Mouse (Mus musculus) intestine, embryonic 16.5 days (tissue): ENCODE results near the gene 3300002I08Rik. TPM values are rescaled to one million over a fixed set of nuclear protein-coding genes. Genes with fewer than 3 reads are reported as not detected.
"Not testable (repeated sequence)": the region's sequence is repeated elsewhere in the genome, so short reads cannot be mapped to it uniquely, and the experiment has no call there.

Experiments used
- ATAC-seq: fragments of 200-750 bp; cut with Nextera tagmentation; 2 replicates; pipeline ENCODE4 v1.8.0; 2017; ENCODE audit warnings: moderate TSS enrichment, moderate library complexity
- H3K27ac ChIP-seq: fragments of 300-500 bp; sonication (generic); 2 replicates; pipeline ENCODE4 v1.5.1; 2014; ENCODE audit warnings: mild to moderate bottlenecking, low read length
- H3K27me3 ChIP-seq: fragments of 300-500 bp; sonication (generic); replicated peaks from 2 replicates; pipeline ENCODE4 v1.6.1; 2014; ENCODE audit warnings: low read length, control low read depth, mixed read lengths; ENCODE audit not compliant: control insufficient read depth, insufficient read depth
- H3K36me3 ChIP-seq: fragments of 300-500 bp; sonication (generic); 2 replicates; pipeline ENCODE4 v1.6.1; 2014; ENCODE audit warnings: low read length, control low read depth; ENCODE audit not compliant: control insufficient read depth, insufficient read depth
- H3K4me1 ChIP-seq: fragments of 300-500 bp; sonication (generic); 2 replicates; pipeline ENCODE4 v1.6.1; 2014; ENCODE audit warnings: low read length, control low read depth, mixed read lengths; ENCODE audit not compliant: control insufficient read depth, insufficient read depth
- H3K4me2 ChIP-seq: fragments of 300-500 bp; sonication (generic); 2 replicates; pipeline ENCODE4 v1.6.1; 2014; ENCODE audit warnings: low read depth, low read length, control low read depth
- H3K4me3 ChIP-seq: fragments of 300-500 bp; sonication (generic); 2 replicates; pipeline ENCODE4 v1.5.1; 2014; ENCODE audit warnings: mild to moderate bottlenecking, low read length
- H3K9ac ChIP-seq: fragments of 300-500 bp; sonication (generic); 2 replicates; pipeline ENCODE4 v1.6.1; 2014; ENCODE audit warnings: low read depth, low read length
- H3K9me3 ChIP-seq: fragments of 300-500 bp; sonication (generic); 2 replicates; pipeline ENCODE4 v1.6.1; 2016; ENCODE audit warnings: low read length, control low read depth; ENCODE audit not compliant: control insufficient read depth
- WGBS: fragments of 180-500 bp; shearing (Covaris S2); extraction: QIAGEN DNeasy Blood & Tissue Kit; methylation state at CpG from one replicate; pipeline ENCODE4 v1.1.7; 2014; 5-methylcytosine and 5-hydroxymethylcytosine counted together
- polyA plus RNA-seq: library from polyadenylated mRNA; unstranded; fragments of >200 nt; fragmentation: Nextera tagmentation; extraction: Ambion mirVana; gene quantifications from 2 replicates; pipeline ENCODE4 v1.2.1, GENCODE M21; 2015

3300002I08Rik gene
- 4.7 and 5.5 TPM in 2 replicates for polyA plus RNA-seq

DNA sequence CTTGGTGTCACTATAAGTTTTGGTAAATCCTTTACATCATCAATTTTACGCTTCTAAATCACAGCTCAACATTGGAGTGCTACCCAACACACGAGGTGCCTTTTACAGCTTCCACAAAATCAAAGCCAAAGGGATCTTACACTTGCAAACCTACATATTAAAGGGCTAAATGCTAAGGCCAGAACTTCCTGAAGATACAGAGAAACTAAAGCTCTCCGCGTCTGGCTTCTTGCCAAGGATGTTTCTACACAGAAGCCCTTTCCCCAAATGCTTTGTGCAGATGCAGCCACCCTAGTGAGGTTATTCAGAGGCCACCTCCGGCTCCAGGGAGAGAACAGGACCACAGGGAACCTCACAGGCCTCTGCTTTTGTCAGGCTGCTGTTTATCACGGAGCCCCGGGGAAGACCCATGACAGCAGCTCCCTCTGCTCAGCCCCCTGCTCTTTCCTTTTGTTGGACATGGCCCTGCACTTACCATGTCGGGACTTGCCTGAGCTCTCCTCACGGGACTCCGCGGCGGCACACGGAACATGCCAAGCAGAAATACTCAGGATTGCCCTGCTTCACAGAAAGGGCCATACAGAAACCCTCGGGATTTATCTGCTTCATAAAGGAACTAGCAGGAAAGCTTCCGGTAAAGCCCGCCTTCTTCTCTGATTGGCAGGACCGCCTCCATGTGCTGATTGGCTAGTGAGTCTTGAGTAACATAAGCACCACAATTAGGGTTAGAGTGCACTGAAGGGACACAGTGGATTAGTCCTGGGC lies at the start of gene 3300002I08Rik:
Gene 3300002I08Rik (minus strand): TSS at position 653 of the 765 bp plus-strand sequence.
- H3K4me1 ChIP-seq, H3K9me3 ChIP-seq, H3K36me3 ChIP-seq, H3K27me3 ChIP-seq: not testable (repeated sequence)
- 1% methylated on average over 16 of the region's 17 CpGs for WGBS
- Histone ChIP-seq H3K4me3 (peak within 1 kb of the TSS; percentile 72), H3K27ac (peak within 1 kb of the TSS; percentile 87), H3K4me2 (peak within 1 kb of the TSS; percentile 60), H3K9ac (peak within 1 kb of the TSS; percentile 81)
- ATAC-seq = peak; percentile 99

DNA sequence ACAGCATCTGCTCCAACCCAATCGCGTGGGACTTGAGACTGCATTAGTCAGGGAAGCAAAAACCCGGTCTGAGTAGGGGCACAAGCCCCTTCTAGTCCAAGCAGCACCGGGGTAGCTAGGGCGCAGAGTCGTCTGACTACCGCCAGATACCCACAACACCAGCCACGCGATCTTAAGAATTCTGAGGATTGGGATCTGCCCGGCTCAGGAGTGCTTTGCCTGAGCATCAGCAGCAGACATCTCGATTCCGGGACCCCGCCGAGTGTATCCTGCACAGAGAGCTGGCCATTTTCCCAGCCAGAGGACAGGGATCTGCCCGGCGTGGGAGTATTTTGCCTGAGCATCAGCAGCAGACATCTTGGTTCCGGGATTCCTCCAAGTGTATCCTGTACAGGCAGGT lies 49.6 kb upstream of the 3300002I08Rik start:
- not testable (repeated sequence) for H3K4me3 ChIP-seq, H3K9ac ChIP-seq, H3K27me3 ChIP-seq, H3K27ac ChIP-seq, H3K4me2 ChIP-seq, H3K4me1 ChIP-seq, H3K9me3 ChIP-seq, H3K36me3 ChIP-seq, ATAC-seq
- WGBS = 87% methylated on average over 17 of the region's 17 CpGs

DNA sequence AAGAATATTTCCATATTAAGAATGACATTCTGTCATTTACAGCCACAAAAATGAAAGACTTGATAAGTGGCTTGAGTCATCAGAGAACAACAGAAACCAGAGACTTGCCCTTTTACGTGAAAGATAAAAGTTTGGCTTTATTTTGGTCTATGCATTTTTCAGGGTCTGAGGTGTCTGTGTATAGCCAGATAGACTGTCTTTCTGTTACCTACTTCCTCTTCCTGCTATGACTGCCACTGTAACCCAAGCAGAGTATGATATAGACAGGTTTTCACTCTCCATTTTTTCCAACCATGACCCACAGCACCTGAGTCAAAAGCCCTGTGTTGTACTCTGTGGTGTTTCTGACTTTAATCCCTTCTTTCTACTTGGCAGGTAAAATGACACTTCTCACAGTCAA lies 27.6 kb upstream of the 3300002I08Rik start:
- Histone ChIP-seq H3K27ac (no peak overlapping the region), H3K9ac (no peak overlapping the region), H3K27me3 (no peaks in the 10 kb centered on the region), H3K4me2 (no peak overlapping the region), H3K4me1 (no peaks in the 10 kb centered on the region), H3K4me3 (no peak overlapping the region), H3K36me3 (no peaks in the 10 kb centered on the region), H3K9me3 (no peaks in the 10 kb centered on the region)
- no peak for ATAC-seq
- 87% methylated on average over 1 of the region's 1 CpGs for WGBS

GRCm38 (mm10) chr2:150385553-150386106 lies 23.1 kb upstream of the 3300002I08Rik start:
- H3K4me1 ChIP-seq, H3K9me3 ChIP-seq, H3K27me3 ChIP-seq, H3K4me2 ChIP-seq, H3K27ac ChIP-seq, H3K9ac ChIP-seq, ATAC-seq, H3K36me3 ChIP-seq, H3K4me3 ChIP-seq: not testable (repeated sequence)
- WGBS = 93% methylated on average over 18 of the region's 19 CpGs

DNA sequence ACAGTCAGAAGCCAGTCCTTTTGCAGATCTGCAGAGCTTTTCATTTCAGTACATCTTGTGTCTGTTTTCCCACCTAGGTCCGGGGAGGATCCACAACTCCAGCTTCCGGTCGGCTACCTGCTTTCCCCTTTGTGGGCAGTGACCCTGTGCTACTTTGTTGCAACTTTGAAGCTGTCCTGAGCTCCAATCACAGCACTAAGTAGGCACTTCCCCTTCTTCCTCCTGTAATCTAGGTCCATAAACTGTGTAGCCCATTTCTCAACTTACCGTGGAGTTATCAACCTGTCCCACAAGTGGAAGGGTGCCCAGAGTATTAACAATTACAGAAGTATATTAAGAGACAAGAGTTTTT lies 289 bp upstream of the 3300002I08Rik start:
- Histone ChIP-seq H3K9me3 (no peaks in the 10 kb centered on the region), H3K4me1 (no peaks in the 10 kb centered on the region), H3K9ac (peak overlapping the region; percentile 81), H3K27ac (peak overlapping the region; percentile 54), H3K4me2 (peak overlapping the region; percentile 60), H3K36me3 (no peaks in the 10 kb centered on the region), H3K4me3 (peak overlapping the region; percentile 72), H3K27me3 (no peaks in the 10 kb centered on the region)
- ATAC-seq = peak; percentile 70
- 7% methylated on average over 4 of the region's 4 CpGs for WGBS

DNA sequence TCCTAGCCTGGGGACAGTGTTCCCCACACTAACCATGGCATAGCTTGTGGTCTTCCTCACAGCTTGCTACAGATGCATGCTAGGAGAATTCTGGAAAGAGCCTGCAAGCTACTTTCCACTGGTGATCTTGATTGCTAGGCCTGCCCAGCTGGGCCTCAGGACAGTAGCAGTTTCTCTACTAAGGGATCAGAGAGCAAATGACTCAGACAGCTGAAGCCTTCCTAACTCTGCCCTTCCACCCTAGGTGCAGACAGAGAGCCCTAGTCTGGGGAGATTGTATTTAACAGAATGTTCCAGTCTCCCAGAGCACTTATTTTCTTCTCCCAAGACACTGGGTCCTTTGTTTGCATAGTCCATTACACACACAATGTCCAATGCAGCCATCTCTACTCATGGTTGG lies 5.4 kb downstream of the 3300002I08Rik start:
- H3K4me1 ChIP-seq, H3K4me3 ChIP-seq, H3K27me3 ChIP-seq, H3K36me3 ChIP-seq, H3K9ac ChIP-seq, H3K4me2 ChIP-seq, H3K9me3 ChIP-seq, H3K27ac ChIP-seq: not testable (repeated sequence)
- peak; percentile 72 for ATAC-seq

DNA sequence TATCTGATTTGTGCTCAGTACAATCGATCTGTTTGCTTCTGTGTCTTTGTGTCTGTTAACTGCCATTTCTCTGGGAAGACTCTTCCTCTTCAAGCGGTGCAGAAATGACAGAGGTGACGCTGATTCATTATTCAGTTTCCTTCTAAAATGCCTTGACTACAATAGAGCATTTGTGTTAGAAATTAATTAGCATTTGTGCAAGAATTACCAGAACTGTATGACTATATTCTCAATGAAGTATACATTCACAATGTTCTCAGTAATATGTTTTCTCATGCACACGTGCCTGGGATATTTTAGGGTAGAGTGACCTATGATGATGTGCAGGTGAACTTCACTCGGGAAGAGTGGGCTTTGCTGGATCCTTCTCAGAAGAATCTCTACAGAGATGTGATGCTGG lies 39.2 kb downstream of the 3300002I08Rik start, which contains the start of gene Gm10130:
Gene Gm10130 (plus strand): TSS at position 301 of the 400 bp plus-strand sequence.
- Histone ChIP-seq H3K4me2 (no peak within 1 kb of the TSS), H3K9ac (no peak within 1 kb of the TSS), H3K9me3 (peaks cover 11% of the 10 kb centered on the region), H3K27ac (no peak within 1 kb of the TSS), H3K4me1 (no peaks in the 10 kb centered on the region), H3K4me3 (no peak within 1 kb of the TSS), H3K27me3 (no peaks in the 10 kb centered on the region), H3K36me3 (peaks cover 12% of the 10 kb centered on the region; the same call in 1 of the 2 replicates)
- 94% methylated on average over 5 of the region's 5 CpGs for WGBS
- ATAC-seq = no peak

GRCm38 (mm10) chr2:150318973-150319372 lies 43.6 kb downstream of the 3300002I08Rik start:
- H3K4me3 ChIP-seq = no peak overlapping the region
- no peaks in the 10 kb centered on the region for H3K4me1 ChIP-seq
- 100% methylated on average over 1 of the region's 1 CpGs for WGBS
- no peak for ATAC-seq
- H3K27ac ChIP-seq = no peak overlapping the region
- H3K36me3 ChIP-seq = peaks cover 8% of the 10 kb centered on the region; the same call in 1 of the 2 replicates
- no peak overlapping the region for H3K4me2 ChIP-seq
- H3K9me3 ChIP-seq = peaks cover 11% of the 10 kb centered on the region
- no peaks in the 10 kb centered on the region for H3K27me3 ChIP-seq
- no peak overlapping the region for H3K9ac ChIP-seq

DNA sequence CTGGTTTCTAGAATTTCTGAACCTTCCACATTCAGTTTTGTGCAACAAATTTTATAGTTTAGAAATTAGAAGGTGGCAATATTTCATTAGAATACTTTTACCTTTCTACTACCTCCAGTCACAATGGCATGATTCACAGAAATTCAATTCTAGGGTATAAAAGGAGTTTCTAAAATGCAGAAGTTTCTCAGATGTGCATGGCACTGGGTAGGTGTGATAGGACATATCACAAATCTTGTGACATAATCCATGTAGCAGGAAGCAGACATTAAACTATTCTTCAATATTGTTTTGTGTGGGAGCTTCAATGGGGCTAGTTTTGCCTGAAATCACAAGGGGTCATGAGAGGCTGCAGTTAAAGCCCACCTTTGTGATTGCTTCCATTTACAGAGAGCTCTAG lies 46.4 kb downstream of the 3300002I08Rik start:
- Histone ChIP-seq H3K4me3 (no peak overlapping the region), H3K27ac (no peak overlapping the region), H3K4me2 (no peak overlapping the region), H3K4me1 (no peaks in the 10 kb centered on the region), H3K9ac (no peak overlapping the region), H3K27me3 (no peaks in the 10 kb centered on the region), H3K9me3 (peaks cover 11% of the 10 kb centered on the region), H3K36me3 (peaks cover 5% of the 10 kb centered on the region; the same call in 1 of the 2 replicates)
- no peak for ATAC-seq
